Mouse (Mus musculus): Measurements from ENCODE around the gene Fam92b.

Gene Fam92b

GRCm38 (mm10) chr8:120177318-120178123, at the start of gene Fam92b:
TSS of gene Fam92b (minus strand) at chr8:120177466.
- peak; percentile 96 for DNase-seq (ENCODE audit: low read depth, low spot score)

GRCm38 (mm10) chr8:120225421-120226151, 48.3 kb upstream of the Fam92b start:
- no peak for DNase-seq (ENCODE audit: low read depth, low spot score)

- no peak for DNase-seq (ENCODE audit: low read depth, low spot score)
Measured at GRCm38 (mm10) chr8:120224521-120225420, 47.5 kb upstream of the Fam92b start.

GRCm38 (mm10) chr8:120222548-120222947, 45.3 kb upstream of the Fam92b start:
- DNase-seq (ENCODE audit: low read depth, low spot score) = no peak

- peak; percentile 80 for DNase-seq (ENCODE audit: low read depth, low spot score)
Measured at GRCm38 (mm10) chr8:120216855-120217830, 39.9 kb upstream of the Fam92b start.

- DNase-seq (ENCODE audit: low read depth, low spot score) = no peak
Measured at GRCm38 (mm10) chr8:120215416-120216141, 38.3 kb upstream of the Fam92b start.

GRCm38 (mm10) chr8:120213939-120214338, 36.7 kb upstream of the Fam92b start:
- no peak for DNase-seq (ENCODE audit: low read depth, low spot score)

- DNase-seq (ENCODE audit: low read depth, low spot score) = no peak
Measured at GRCm38 (mm10) chr8:120213229-120213628, 36.0 kb upstream of the Fam92b start.

- DNase-seq (ENCODE audit: low read depth, low spot score) = no peak
Measured at GRCm38 (mm10) chr8:120212596-120212995, 35.3 kb upstream of the Fam92b start.

- no peak for DNase-seq (ENCODE audit: low read depth, low spot score)
Measured at GRCm38 (mm10) chr8:120211345-120211744, 34.1 kb upstream of the Fam92b start.

- no peak for DNase-seq (ENCODE audit: low read depth, low spot score)
Measured at GRCm38 (mm10) chr8:120208113-120208512, 30.8 kb upstream of the Fam92b start.

- no peak for DNase-seq (ENCODE audit: low read depth, low spot score)
Measured at GRCm38 (mm10) chr8:120207364-120207763, 30.1 kb upstream of the Fam92b start.

GRCm38 (mm10) chr8:120205916-120206315, 28.6 kb upstream of the Fam92b start:
- DNase-seq (ENCODE audit: low read depth, low spot score) = no peak

GRCm38 (mm10) chr8:120204736-120205360, 27.6 kb upstream of the Fam92b start:
- DNase-seq (ENCODE audit: low read depth, low spot score) = no peak

- DNase-seq (ENCODE audit: low read depth, low spot score) = no peak
Measured at GRCm38 (mm10) chr8:120202546-120202945, 25.3 kb upstream of the Fam92b start.

- DNase-seq (ENCODE audit: low read depth, low spot score) = no peak
Measured at GRCm38 (mm10) chr8:120201351-120201750, 24.1 kb upstream of the Fam92b start.

GRCm38 (mm10) chr8:120192118-120192517, 14.9 kb upstream of the Fam92b start:
- DNase-seq (ENCODE audit: low read depth, low spot score) = no peak

- no peak for DNase-seq (ENCODE audit: low read depth, low spot score)
Measured at GRCm38 (mm10) chr8:120191633-120192032, 14.4 kb upstream of the Fam92b start.

GRCm38 (mm10) chr8:120190810-120191413, 13.6 kb upstream of the Fam92b start:
- DNase-seq (ENCODE audit: low read depth, low spot score) = peak; percentile 50
